Mouse (Mus musculus): Measurements from ENCODE around the gene Ngfr. TPM values are rescaled to one million over a fixed set of nuclear protein-coding genes. Genes with fewer than 3 reads are reported as not detected.

Ngfr gene
- total RNA-seq (2014; rRNA removed; ENCODE audit: low replicate concordance) = 1.1 and 2.0 TPM in 2 replicates
- 1.5 and 1.7 TPM in 2 replicates for polyA plus RNA-seq (2015; fragmentation: Nextera tagmentation; extraction: Ambion mirVana)

- ATAC-seq (ENCODE audit: insufficient read depth, low read depth) (peak; percentile 21; the same call in 1 of the 2 replicates), DNase-seq (ENCODE audit: low spot score) (no peak)
- no peak within 1 kb of the TSS for H3K9ac ChIP-seq (replicated peaks; ENCODE audit: low read depth, low read length)
These were observed at the start of gene Ngfr for GRCm38 (mm10) chr11:95587423-95587951. Gene Ngfr (minus strand): TSS chr11:95587735.

GRCm38 (mm10) chr11:95635030-95635429 is 47.5 kb upstream of the Ngfr start:
- Histone ChIP-seq H3K27ac (ENCODE audit: low read depth) (no peak overlapping the region), H3K9me3 (replicated peaks; ENCODE audit: control insufficient read depth, low read length) (no peaks in the 10 kb centered on the region), H3K4me3 (ENCODE audit: low read depth, low read length) (no peak overlapping the region), H3K4me2 (ENCODE audit: low read depth, low read length) (no peak overlapping the region), H3K36me3 (replicated peaks; ENCODE audit: control insufficient read depth, insufficient read depth, low read length) (no peaks in the 10 kb centered on the region), H3K4me1 (ENCODE audit: control insufficient read depth, insufficient read depth) (no peaks in the 10 kb centered on the region), H3K9ac (replicated peaks; ENCODE audit: low read depth, low read length) (no peak overlapping the region), H3K27me3 (ENCODE audit: control insufficient read depth, insufficient read depth, low read length) (0 out of 2 replicates have a peak, but pooled peaks cover 3% of the 10 kb centered on the region)
- TF ChIP-seq EP300 (IDR thresholded peaks at IDR 0.05; ENCODE audit: low read depth) = no peak
- TF ChIP-seq CTCF (IDR thresholded peaks at IDR 0.05; ENCODE audit: low read depth) = no peak
- no peak for DNase-seq (ENCODE audit: low spot score)
- no peak for ATAC-seq (ENCODE audit: insufficient read depth, low read depth)
- 23% methylated on average over 2 of the region's 2 CpGs for WGBS

More at GRCm38 (mm10) chr11:95587423-95587951, at the start of gene Ngfr:
- Histone ChIP-seq H3K4me3 (ENCODE audit: low read depth, low read length) (peak within 1 kb of the TSS; percentile 42), H3K4me2 (ENCODE audit: low read depth, low read length) (peak within 1 kb of the TSS; percentile 59), H3K9me3 (replicated peaks; ENCODE audit: control insufficient read depth, low read length) (no peaks in the 10 kb centered on the region), H3K27me3 (ENCODE audit: control insufficient read depth, insufficient read depth, low read length) (peaks cover 90% of the 10 kb centered on the region), H3K27ac (ENCODE audit: low read depth) (no peak within 1 kb of the TSS), H3K36me3 (replicated peaks; ENCODE audit: control insufficient read depth, insufficient read depth, low read length) (no peaks in the 10 kb centered on the region), H3K4me1 (ENCODE audit: control insufficient read depth, insufficient read depth) (peaks cover 11% of the 10 kb centered on the region; the same call in 1 of the 2 replicates)
- TF ChIP-seq EP300 (IDR thresholded peaks at IDR 0.05; ENCODE audit: low read depth) (no peak), CTCF (IDR thresholded peaks at IDR 0.05; ENCODE audit: low read depth) (no peak)
- 1% methylated on average over 30 of the region's 39 CpGs for WGBS

GRCm38 (mm10) chr11:95633512-95634000 is 46.0 kb upstream of the Ngfr start:
- no peaks in the 10 kb centered on the region for H3K4me1 ChIP-seq (ENCODE audit: control insufficient read depth, insufficient read depth)
- TF ChIP-seq EP300 (IDR thresholded peaks at IDR 0.05; ENCODE audit: low read depth) = no peak
- TF ChIP-seq CTCF (IDR thresholded peaks at IDR 0.05; ENCODE audit: low read depth) = no peak
- no peaks in the 10 kb centered on the region for H3K36me3 ChIP-seq (replicated peaks; ENCODE audit: control insufficient read depth, insufficient read depth, low read length)
- H3K4me3 ChIP-seq (ENCODE audit: low read depth, low read length) = no peak overlapping the region
- ATAC-seq (ENCODE audit: insufficient read depth, low read depth) (no peak), DNase-seq (ENCODE audit: low spot score) (no peak)
- H3K9ac ChIP-seq (replicated peaks; ENCODE audit: low read depth, low read length) = no peak overlapping the region
- peaks cover 14% of the 10 kb centered on the region; the same call in 1 of the 2 replicates for H3K27me3 ChIP-seq (ENCODE audit: control insufficient read depth, insufficient read depth, low read length)
- H3K4me2 ChIP-seq (ENCODE audit: low read depth, low read length) = no peak overlapping the region
- H3K27ac ChIP-seq (ENCODE audit: low read depth) = no peak overlapping the region
- 86% methylated on average over 2 of the region's 2 CpGs for WGBS
- H3K9me3 ChIP-seq (replicated peaks; ENCODE audit: control insufficient read depth, low read length) = no peaks in the 10 kb centered on the region

GRCm38 (mm10) chr11:95632474-95632873 is 44.9 kb upstream of the Ngfr start:
- DNase-seq (ENCODE audit: low spot score) (no peak), ATAC-seq (ENCODE audit: insufficient read depth, low read depth) (peak; percentile 38; the same call in 1 of the 2 replicates)
- no peak overlapping the region for H3K9ac ChIP-seq (replicated peaks; ENCODE audit: low read depth, low read length)
- H3K4me2 ChIP-seq (ENCODE audit: low read depth, low read length) = no peak overlapping the region
- no peaks in the 10 kb centered on the region for H3K4me1 ChIP-seq (ENCODE audit: control insufficient read depth, insufficient read depth)
- H3K27ac ChIP-seq (ENCODE audit: low read depth) = no peak overlapping the region
- H3K27me3 ChIP-seq (ENCODE audit: control insufficient read depth, insufficient read depth, low read length) = peaks cover 24% of the 10 kb centered on the region; the same call in 1 of the 2 replicates
- no peaks in the 10 kb centered on the region for H3K36me3 ChIP-seq (replicated peaks; ENCODE audit: control insufficient read depth, insufficient read depth, low read length)
- TF ChIP-seq CTCF (IDR thresholded peaks at IDR 0.05; ENCODE audit: low read depth) (no peak), EP300 (IDR thresholded peaks at IDR 0.05; ENCODE audit: low read depth) (no peak)
- no peaks in the 10 kb centered on the region for H3K9me3 ChIP-seq (replicated peaks; ENCODE audit: control insufficient read depth, low read length)
- H3K4me3 ChIP-seq (ENCODE audit: low read depth, low read length) = no peak overlapping the region
- WGBS = 60% methylated on average over 6 of the region's 6 CpGs

- H3K4me3 ChIP-seq (ENCODE audit: low read depth, low read length) = no peak overlapping the region
- H3K36me3 ChIP-seq (replicated peaks; ENCODE audit: control insufficient read depth, insufficient read depth, low read length) = no peaks in the 10 kb centered on the region
- no peaks in the 10 kb centered on the region for H3K4me1 ChIP-seq (ENCODE audit: control insufficient read depth, insufficient read depth)
- no peaks in the 10 kb centered on the region for H3K9me3 ChIP-seq (replicated peaks; ENCODE audit: control insufficient read depth, low read length)
- WGBS = 65% methylated on average over 3 of the region's 4 CpGs
- no peak overlapping the region for H3K27ac ChIP-seq (ENCODE audit: low read depth)
- peaks cover 25% of the 10 kb centered on the region; the same call in 1 of the 2 replicates for H3K27me3 ChIP-seq (ENCODE audit: control insufficient read depth, insufficient read depth, low read length)
- DNase-seq (ENCODE audit: low spot score) (no peak), ATAC-seq (ENCODE audit: insufficient read depth, low read depth) (no peak)
- TF ChIP-seq EP300 (IDR thresholded peaks at IDR 0.05; ENCODE audit: low read depth) = no peak
- no peak for TF ChIP-seq CTCF (IDR thresholded peaks at IDR 0.05; ENCODE audit: low read depth)
- H3K4me2 ChIP-seq (ENCODE audit: low read depth, low read length) = no peak overlapping the region
- no peak overlapping the region for H3K9ac ChIP-seq (replicated peaks; ENCODE audit: low read depth, low read length)
These were observed 43.8 kb upstream of the Ngfr start for GRCm38 (mm10) chr11:95631301-95631700.
